In the genomic region with DNA sequence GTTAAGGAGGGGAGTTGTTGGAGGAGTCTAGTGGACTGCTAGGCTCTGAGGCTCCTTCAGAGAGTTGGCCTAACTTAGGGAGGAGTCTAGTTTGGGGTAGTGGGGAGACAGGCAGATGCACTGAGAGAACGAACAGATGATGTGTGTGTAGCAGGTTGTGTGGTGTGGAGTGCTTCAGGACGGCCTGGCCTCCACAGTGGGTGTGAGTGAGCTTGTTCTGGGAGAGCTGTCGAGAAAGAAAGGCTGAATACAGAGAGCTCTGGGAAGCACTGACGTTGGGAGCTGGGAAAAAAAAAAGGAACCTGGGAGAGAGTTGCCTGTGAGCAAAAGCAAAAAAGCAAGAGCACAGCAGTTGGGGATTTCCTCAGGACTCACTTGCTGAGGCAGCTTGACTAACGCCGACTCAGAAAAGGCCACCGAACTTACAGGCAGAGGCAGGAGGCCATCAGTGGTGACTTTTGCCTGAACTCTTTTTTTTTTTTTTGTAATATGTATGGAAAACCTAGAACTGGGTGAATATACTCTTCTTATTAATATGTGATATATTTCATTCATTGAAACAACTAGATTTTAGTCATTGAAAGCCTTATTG, we compare ENCODE assay signal across 27 mouse cellular contexts. TPM values are rescaled to one million over a fixed set of nuclear protein-coding genes. Genes with fewer than 3 reads are reported as not detected.
DNase-seq lines count a peak whose midpoint lies in the region; TF ChIP-seq lines count a peak whose summit lies in the region.
"Had no signal": no experiment of that assay in that cellular context is flagged by ENCODE, and none has a peak within 500 bp of the region (broad histone marks: within the 10 kb centered on the region; RNA-seq: fewer than 3 reads in every experiment).

No protein-coding gene starts in this region.

- intact Hi-C loops in gastrocnemius, postnatal 36 days (cut with DNase I): no loop called here

- no peak overlapping the region for H3K9ac ChIP-seq in CH12.LX (ENCODE audit: insufficient read depth, low read depth)
- H3K9ac ChIP-seq: embryonic facial prominence, embryonic 13.5 days; forebrain, embryonic 12.5 days; heart, embryonic 13.5 days; hindbrain, embryonic 12.5 days; hindbrain, embryonic 15.5 days; intestine, embryonic 15.5 days had no signal

- peaks cover 17% of the 10 kb centered on the region for H3K79me2 ChIP-seq in CH12.LX (replicated peaks; ENCODE audit: control insufficient read depth, extremely low read depth, insufficient read depth, poor library complexity, severe bottlenecking)

- peaks cover 17 to 59% of the 10 kb centered on the region in 2 experiments for H3K36me3 ChIP-seq in CH12.LX (replicated peaks in 1 of 2; ENCODE audit: control insufficient read depth in 1 of 2, insufficient read depth in 1 of 2, low read length in 1 of 2)
- H3K36me3 ChIP-seq: intestine, embryonic 15.5 days had no signal

- in situ Hi-C loops in CH12.LX (cut with MboI; ENCODE audit: low pct_ligation_motif_present, low pct_unique_long_range_greater_than_20kb, low sequenced_read_pairs): no loop called here

- H3K27me3 ChIP-seq in CH12.LX (replicated peaks): no peaks in the 10 kb centered on the region
- H3K27me3 ChIP-seq: embryonic facial prominence, embryonic 13.5 days; forebrain, embryonic 12.5 days; heart, embryonic 13.5 days; hindbrain, embryonic 12.5 days; hindbrain, embryonic 15.5 days; intestine, embryonic 15.5 days had no signal

- no peak overlapping the region for H3K27ac ChIP-seq in CH12.LX (ENCODE audit: insufficient read depth, low read depth)
- H3K27ac ChIP-seq: embryonic facial prominence, embryonic 13.5 days; forebrain, embryonic 12.5 days; gastrocnemius, adult 2 months; heart, adult 2 months; heart, embryonic 10.5 days; heart, embryonic 13.5 days; hindbrain, embryonic 12.5 days; hindbrain, embryonic 15.5 days; intestine, embryonic 15.5 days had no signal

- dilution Hi-C loops in CH12.LX (cut with MboI; ENCODE audit: extremely low pct_ligation_motif_present, extremely low pct_unique_long_range_greater_than_20kb, low sequenced_read_pairs): no loop called here

- peak; percentile 42 to 55 for DNase-seq in frontal cortex, postnatal 36 days (ENCODE audit: low spot score in 2 of 2)
- DNase-seq in frontal cortex, postnatal 10 days (ENCODE audit: low spot score in 2 of 2): no peak
- DNase-seq in right cerebral cortex, adult 18-20 months: peak; percentile 69
- no peak for DNase-seq in right cerebral cortex, postnatal 4 days
- DNase-seq in CH12.LX (ENCODE audit: extremely low read depth): no peak
- DNase-seq in induced T-regulatory cell, adult 2 months (ENCODE audit: low read depth): peak; percentile 36
- DNase-seq in urinary bladder, adult 18-20 months (ENCODE audit: low spot score in 2 of 2): no peak
- no peak for DNase-seq in gastrocnemius, postnatal 36 days
- DNase-seq: adrenal gland, adult 8-10 months; adrenal gland, postnatal 25 days; cerebellum, adult 11 months; cerebellum, adult 2 months; cerebellum, adult 9-11 months; cerebellum, postnatal 25 days; gastrocnemius, adult 2 months; gastrocnemius, postnatal 14 days; heart, adult 2 months; heart, postnatal 14 days; kidney, adult 11 months had no signal

- 0 out of 2 replicates have a peak overlapping the region, but pooled peaks have one; percentile 6 for H3K4me2 ChIP-seq in CH12.LX (ENCODE audit: insufficient read depth, low read depth, poor library complexity, severe bottlenecking)
- H3K4me2 ChIP-seq: embryonic facial prominence, embryonic 13.5 days; forebrain, embryonic 12.5 days; heart, embryonic 13.5 days; hindbrain, embryonic 12.5 days; hindbrain, embryonic 15.5 days; intestine, embryonic 15.5 days had no signal

- TF ChIP-seq POLR2A in CH12.LX (IDR thresholded peaks at IDR 0.05; ENCODE audit: low read depth, low read length): no peak

- TF ChIP-seq RAD21 in CH12.LX (IDR thresholded peaks at IDR 0.05; ENCODE audit: low read depth, low read length): no peak

- peak; percentile 18; the same call in 1 of the 2 replicates for TF ChIP-seq EP300 in CH12.LX (IDR thresholded peaks at IDR 0.05; ENCODE audit: low read length)

- H3K4me3 ChIP-seq in CH12.LX (replicated peaks in 1 of 3; ENCODE audit: low read depth in 2 of 3, low read length in 2 of 3, poor library complexity in 1 of 3): no peak overlapping the region
- H3K4me3 ChIP-seq: embryonic facial prominence, embryonic 13.5 days; erythroblast, embryonic 14.5 days; forebrain, embryonic 12.5 days; gastrocnemius, adult 2 months; heart, adult 2 months; heart, embryonic 10.5 days; heart, embryonic 13.5 days; hindbrain, embryonic 12.5 days; hindbrain, embryonic 15.5 days; intestine, embryonic 15.5 days had no signal

- TF ChIP-seq CTCF in CH12.LX (conservative IDR thresholded peaks at IDR 0.05 in 1 of 2, IDR thresholded peaks at IDR 0.05 in 1 of 2; ENCODE audit: low read depth in 2 of 2, low read length in 2 of 2): no peak

- no peaks in the 10 kb centered on the region for H3K9me3 ChIP-seq in CH12.LX (replicated peaks; ENCODE audit: low read length)
- H3K9me3 ChIP-seq: embryonic facial prominence, embryonic 13.5 days; forebrain, embryonic 12.5 days; heart, embryonic 10.5 days; heart, embryonic 13.5 days; hindbrain, embryonic 12.5 days; hindbrain, embryonic 15.5 days; intestine, embryonic 15.5 days had no signal

- peaks cover 28 to 80% of the 10 kb centered on the region in 2 experiments for H3K4me1 ChIP-seq in CH12.LX (ENCODE audit: control insufficient read depth in 1 of 2, insufficient read depth in 2 of 2)

TF ChIP-seq in CH12.LX, 34 proteins besides CTCF, POLR2A, EP300 and RAD21:
- 0 out of 2 replicates have a peak, but pooled peaks have one; percentile 17 for TF ChIP-seq MXI1 (IDR thresholded peaks at IDR 0.05; ENCODE audit: low read depth, low read length)
- no peak for TF ChIP-seq ZC3H11A (IDR thresholded peaks at IDR 0.05; ENCODE audit: low read depth, low read length)
- no peak for TF ChIP-seq TBP (conservative IDR thresholded peaks at IDR 0.05; ENCODE audit: low read depth, low read length)
- no peak for TF ChIP-seq MAZ (IDR thresholded peaks at IDR 0.05; ENCODE audit: low read depth, low read length)
- no peak for TF ChIP-seq TCF12 (IDR thresholded peaks at IDR 0.05; ENCODE audit: low read depth, low read length)
- no peak for TF ChIP-seq PAX5 (IDR thresholded peaks at IDR 0.05; ENCODE audit: low read length)
- TF ChIP-seq GABPA (IDR thresholded peaks at IDR 0.05; ENCODE audit: insufficient replicate concordance, low read depth, low read length): no peak
- no peak for TF ChIP-seq JUN (IDR thresholded peaks at IDR 0.05; ENCODE audit: insufficient read depth, low read depth, low read length)
- no peak for TF ChIP-seq E2F4 (IDR thresholded peaks at IDR 0.05; ENCODE audit: insufficient replicate concordance, low read depth, low read length)
- TF ChIP-seq SMC3 (IDR thresholded peaks at IDR 0.05; ENCODE audit: low read depth, low read length): no peak
- peak; percentile 78 for TF ChIP-seq ZNF384 (IDR thresholded peaks at IDR 0.05; ENCODE audit: low read depth, low read length)
- TF ChIP-seq ETS1 (conservative IDR thresholded peaks at IDR 0.05; ENCODE audit: low read depth, low read length): no peak; the same call in 1 of the 2 replicates
- TF ChIP-seq CHD2 (IDR thresholded peaks at IDR 0.05; ENCODE audit: low read length): no peak

RNA-seq across cellular contexts. Expression of gene Dip2b, which starts 11.1 kb away (rescaled TPM):
- total RNA-seq in CH12.LX (2012; rRNA removed): 15.1 and 16.7 TPM in 2 replicates
- total RNA-seq in CH12.LX (2014; rRNA removed): 13.0 and 15.7 TPM in 2 replicates
- polyA plus RNA-seq in CH12.LX (2012; ENCODE audit: insufficient read length, low read depth): 14.3 and 18.2 TPM in 2 replicates
- total RNA-seq in gastrocnemius, postnatal 36 days (2021): 1 to 10 TPM; 6.2 to 7.3 TPM

Comparison
In these comparisons a context has a peak if more than half of its experiments do, and no peak if none do; other contexts are left out.
1. DNase-seq: peak in frontal cortex, postnatal 36 days (2 of 2), right cerebral cortex, adult 18-20 months (single experiment) and induced T-regulatory cell, adult 2 months (single experiment); none in frontal cortex, postnatal 10 days (0 of 2), right cerebral cortex, postnatal 4 days (single experiment), CH12.LX (single experiment), urinary bladder, adult 18-20 months (0 of 2) and gastrocnemius, postnatal 36 days (0 of 2).